Mouse (Mus musculus): ENCODE measurements at regions not wholly inside any gene's neighbourhood (a gene's known extent, or its start where the extent isn't known, plus 50 kb on each side); places are given as distances from the start of the nearest gene placed in this dataset.
"Not testable (repeated sequence)": the region's sequence is repeated elsewhere in the genome, so short reads cannot be mapped to it uniquely, and the experiment has no call there.

DNA sequence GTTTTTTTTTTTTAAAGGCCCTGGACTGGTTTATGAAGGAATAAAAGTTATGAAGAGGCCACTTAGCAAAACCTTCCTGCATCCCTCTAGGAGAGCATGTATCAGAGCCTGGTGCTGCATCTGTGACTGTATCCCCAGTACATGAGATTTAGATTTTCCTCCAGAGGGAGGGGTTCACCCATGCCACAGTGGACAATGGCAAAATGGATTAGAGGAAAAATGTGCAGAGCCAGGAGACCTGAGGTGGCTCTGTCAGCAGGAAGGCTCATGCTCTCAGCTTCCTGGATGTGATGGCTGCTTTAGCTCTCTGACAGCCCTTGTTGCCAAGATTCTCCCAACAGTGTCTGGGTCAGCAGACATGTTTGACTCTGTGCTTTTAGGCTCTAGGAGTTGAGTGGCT lies 298.2 kb downstream of the Eipr1 start:
- DNase-seq (ENCODE audit: low spot score) = no peak

DNA sequence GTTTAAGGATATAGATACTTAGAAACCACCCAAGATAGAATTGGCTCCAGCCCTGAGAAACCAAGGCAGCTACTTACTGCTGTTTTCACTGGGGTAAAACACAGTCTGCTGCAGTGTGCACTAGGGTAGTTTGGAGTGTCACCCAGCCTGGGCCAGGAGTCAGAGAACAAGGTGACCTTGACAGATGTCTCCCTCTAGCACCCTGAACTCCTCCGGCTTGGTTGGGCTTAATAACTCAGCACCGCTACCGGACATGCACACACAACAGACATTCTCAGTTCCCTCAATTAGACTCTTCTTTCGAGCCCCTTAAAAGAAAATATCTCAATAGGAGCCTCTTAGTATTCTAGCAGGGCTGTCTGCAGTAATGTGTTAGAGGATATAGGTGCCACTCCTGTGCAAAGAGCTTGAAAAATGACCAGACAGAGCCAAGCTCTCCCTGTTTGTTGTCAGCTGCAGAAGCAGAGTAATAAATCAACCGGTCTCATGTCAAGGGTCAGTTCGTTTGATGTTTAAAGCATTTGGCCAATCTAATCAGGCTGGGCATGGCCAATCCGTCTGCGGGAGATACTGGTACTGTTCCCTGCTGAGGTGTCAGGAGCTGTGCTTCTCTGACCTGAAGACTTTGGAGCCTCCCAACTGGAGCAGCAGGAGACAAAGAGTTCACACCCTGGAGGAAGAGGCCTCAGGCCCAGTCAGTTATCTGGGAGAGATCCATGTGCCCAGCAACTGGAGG lies 299.1 kb downstream of the Eipr1 start:
- DNase-seq (ENCODE audit: low spot score) = peak; percentile 85

DNA sequence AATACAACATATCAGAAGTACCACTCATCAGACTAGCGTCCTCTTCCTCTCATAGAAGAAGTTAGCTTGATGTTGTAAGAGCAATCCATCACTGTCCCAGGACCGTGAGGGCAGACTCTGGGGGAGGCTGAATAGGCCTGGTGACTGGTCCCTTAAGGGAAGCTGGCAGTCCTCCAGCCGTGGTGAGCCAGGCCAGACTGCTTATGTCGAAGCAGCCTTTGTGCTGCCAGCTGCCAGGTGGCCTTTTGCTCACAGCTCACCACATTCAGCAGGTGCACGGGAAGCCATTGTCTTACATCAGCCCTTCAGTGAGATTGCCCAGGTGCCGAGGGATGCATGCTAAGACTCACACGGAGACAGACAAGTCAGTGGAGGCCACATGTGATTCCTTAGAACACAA lies 302.8 kb downstream of the Eipr1 start:
- no peak for DNase-seq (ENCODE audit: low spot score)

DNA sequence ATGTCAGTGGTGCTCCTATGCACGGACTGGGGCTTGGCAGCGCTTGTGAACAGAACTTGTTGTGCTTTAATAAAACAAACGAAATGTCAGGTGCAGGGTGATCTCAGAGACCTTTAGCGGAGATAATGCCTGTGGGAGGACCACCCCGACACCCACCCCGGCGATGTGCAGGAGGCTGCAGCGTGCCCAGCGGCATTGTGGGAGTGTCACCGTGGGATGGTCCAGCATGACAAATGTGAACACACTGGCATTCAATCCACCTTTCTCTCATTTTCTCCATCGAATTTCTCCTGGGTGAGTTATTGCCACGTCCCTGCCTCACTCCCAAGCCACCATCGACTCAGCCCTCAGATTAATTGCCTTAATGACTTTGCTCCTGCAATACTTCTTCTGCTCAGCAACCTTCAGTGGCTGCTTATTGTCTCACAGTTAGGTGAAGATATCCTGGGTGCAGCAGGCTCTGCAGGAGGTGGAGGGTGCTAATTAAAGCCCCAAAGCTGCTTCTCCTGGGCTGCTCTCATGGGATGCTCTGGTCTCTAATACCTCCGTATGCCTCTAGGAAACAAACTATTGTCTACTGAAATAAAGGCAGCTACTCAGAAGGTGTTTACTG lies 310.5 kb downstream of the Eipr1 start:
- no peak for DNase-seq (ENCODE audit: low spot score)

DNA sequence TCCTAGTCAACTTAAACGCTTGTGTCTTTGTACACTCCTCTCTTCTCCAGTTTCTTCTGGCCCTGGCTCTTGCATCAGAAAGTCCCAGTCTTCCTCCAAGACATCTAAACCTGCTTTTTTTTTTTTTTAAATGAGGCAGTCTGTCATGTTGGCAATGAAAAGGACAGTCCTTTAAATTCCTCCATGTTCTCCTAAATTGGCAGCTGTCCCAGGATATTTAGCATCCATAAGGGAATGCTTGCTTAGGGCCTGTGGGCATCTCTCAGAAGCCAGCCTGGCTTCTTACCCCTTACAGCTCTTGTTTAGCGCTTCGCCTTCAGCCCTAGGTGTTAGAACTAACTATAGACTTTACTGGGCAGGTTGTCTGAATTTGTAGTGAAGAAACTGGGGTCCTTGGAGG lies 311.2 kb downstream of the Eipr1 start:
- DNase-seq (ENCODE audit: low spot score) = no peak

DNA sequence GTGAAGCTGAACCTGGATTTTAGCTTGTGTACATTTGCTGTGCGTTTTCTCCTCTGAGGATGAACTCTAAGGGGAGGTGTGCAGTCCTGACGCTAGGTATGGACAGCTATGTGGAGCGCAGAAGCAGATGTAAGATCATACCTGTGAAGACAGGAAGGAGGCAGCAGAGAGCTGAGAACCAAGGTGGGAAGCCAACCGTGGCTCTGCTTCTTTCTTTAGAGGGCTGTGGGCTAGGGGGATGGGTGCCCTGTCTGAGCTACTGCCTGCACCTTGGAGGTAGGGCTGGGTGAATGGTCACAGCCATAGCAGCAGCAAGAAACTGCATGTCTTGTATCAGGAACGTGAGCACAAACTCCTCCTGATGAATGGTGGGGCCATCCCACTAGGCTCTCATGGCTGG lies 316.6 kb downstream of the Eipr1 start:
- peak; percentile 62 for DNase-seq (ENCODE audit: low spot score)

DNA sequence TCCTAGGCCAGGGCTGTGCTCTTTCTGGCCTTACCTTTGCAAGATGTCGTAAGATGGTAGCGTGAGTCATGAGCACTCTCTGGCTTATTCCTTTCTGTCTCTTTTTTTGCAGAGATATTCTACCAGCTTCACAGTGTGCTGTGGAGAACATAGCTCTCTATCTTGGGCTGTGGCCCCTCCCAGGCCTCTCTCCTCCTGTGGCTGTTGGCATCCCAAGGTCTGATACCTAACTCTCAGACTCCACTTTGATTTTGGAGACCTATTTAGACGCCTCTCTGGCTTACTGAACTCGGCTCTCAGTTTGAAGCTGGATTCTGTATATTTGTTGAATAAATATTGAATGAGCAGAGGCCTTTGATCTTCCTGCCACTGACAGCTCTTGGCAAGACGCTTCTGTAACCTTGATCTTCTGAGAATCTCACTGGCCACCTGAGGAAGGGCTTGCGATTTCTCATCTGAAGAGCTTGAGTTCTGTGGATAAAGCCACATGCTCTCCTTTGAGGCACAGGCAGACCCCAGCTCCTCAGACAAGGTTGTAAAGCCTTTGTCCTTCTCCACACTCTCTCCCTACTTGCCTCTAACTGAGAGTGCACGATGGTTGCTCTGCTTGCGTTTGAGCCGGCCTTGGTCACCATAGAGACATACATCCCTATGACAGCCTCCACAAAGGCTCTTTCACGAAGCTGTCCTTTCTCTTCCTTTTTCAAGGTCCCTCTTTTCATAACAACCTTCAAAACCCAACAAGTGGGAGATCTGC lies 323.7 kb downstream of the Eipr1 start:
- no peak for DNase-seq (ENCODE audit: low spot score)

DNA sequence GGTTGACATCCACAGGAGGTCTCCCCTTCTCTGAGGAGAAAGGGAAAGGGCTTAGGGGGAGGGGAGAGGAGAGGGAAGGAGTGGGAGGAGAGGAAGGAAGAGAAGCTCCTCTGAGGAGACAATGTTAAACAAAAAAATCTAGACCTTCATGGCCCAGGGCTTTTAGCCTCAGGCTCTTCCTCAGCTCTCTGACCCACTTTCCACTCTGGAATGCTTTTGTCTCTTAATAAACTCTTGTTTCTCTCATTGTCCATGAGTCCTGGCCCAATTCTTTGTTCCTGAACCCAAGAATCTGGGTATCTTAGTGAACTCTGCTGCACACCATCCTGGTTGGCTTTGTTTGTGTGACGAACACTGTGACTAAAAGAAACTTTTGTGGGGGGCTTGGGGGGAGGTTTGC lies 325.0 kb downstream of the Eipr1 start:
- DNase-seq (ENCODE audit: low spot score) = no peak

DNA sequence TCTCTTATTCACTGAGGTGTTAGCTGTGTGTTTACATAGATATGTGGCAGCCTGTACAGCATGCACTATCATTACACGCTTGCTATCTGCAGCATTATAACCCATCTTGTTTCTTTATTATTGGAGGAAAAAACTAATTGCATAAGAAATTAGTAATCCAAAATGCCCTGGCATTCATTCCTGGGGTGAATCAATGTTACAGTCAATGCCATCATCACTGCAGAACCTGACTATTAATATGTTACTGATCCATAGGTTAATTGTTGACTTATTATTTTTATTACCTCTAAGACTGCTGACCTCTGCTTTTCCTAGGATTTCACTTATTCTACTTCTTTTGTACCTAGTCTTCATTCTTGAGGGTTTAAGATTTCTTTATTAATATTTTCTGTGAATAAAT lies 327.4 kb downstream of the Eipr1 start:
- no peak for DNase-seq (ENCODE audit: low spot score)

DNA sequence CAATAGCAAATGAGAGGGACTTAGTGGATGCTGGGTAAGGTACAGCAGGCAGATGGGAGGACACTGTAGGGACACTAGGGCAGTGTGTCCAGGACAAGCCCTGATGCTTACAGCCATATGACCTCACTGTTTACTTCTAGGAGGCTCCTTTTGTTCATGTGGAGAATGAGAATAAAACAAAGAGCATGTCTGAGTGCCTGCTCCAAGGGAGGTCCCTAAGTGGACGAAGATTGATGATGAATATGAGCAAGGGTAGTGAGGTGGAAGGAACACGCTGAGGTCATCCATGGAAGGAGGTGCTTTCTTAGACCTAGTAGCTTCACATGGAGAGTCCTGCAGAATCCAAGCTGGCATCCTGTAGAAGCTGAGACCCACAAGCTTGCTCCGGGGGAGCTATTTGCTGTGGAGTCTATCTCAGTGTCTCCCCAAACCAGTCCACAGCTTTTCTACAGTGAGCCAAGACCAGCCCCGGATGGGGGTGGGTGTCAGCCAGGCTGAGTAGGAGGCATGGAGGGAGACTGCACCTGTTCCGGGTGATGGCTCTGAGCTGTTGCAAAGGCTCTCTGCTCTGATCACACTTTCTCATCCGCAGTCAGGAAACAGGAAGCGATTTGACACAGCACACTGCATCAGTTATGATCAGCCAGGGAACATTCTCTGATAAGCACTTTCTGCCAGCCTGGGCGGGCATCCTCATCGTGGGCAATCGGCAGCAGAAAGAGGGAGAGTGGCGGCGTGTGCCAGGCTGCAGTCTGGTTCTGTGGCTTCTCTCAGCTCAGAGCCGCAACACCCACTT lies 332.0 kb downstream of the Eipr1 start:
- DNase-seq (ENCODE audit: low spot score) = peak; percentile 36

DNA sequence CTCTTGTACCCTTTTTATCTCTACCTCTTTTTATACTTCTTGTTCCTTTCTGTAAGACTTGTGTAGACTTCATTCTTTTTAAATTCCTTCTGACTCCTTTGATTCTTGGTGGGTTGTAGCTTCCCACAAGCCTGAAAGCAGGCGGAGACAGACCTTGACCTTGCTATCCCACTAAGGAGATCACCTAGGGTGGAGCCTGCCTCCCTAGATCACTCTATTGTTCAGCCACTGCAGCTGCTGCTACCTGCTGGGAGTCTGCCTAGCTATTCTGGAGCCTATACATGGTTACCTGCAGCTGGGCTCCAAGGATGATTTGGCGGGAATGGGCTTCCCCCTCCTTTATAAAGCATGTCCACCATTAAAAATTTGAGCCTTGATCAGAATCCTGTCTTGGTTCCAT lies 335.6 kb downstream of the Eipr1 start:
- not testable (repeated sequence) for DNase-seq (ENCODE audit: low spot score)

DNA sequence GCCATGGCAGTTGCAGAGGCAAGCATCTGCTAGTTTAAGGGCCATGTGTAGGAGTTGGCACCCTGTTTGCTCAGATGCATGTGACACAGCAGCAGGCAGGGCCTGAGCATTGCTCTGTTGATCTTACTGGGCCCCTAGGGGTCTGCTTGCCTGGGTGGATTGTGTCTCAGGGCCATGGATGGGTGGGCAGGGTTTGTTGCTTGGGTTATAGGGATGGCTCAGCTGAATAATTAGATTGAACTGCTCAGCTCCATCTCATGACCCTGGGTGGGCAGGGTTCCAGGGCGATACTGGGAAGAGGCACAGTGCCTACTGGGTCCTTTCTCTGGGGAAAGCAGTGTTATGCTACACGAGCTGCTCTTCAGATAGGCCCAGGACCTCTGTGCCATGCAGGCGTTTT lies 338.0 kb downstream of the Eipr1 start:
- DNase-seq (ENCODE audit: low spot score) = no peak

DNA sequence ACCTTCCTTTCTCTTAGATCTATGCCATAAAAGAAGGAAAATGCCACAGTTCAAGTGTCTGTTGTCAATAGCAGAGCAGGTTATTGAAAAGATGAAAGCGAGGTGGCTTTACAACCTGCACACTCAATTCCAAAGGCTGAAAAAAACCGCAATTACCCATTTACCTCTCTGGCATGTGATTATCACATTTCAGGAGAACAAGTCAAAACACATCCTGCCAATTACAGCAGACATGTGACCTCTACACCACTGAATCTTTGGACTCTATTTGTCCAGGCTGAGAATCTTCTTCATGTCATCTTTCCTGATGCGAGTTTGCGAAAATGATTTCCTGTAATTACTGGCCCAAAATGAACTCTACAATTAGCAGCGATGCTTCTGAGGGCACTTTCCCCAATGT lies 338.8 kb downstream of the Eipr1 start:
- DNase-seq (ENCODE audit: low spot score) = no peak

DNA sequence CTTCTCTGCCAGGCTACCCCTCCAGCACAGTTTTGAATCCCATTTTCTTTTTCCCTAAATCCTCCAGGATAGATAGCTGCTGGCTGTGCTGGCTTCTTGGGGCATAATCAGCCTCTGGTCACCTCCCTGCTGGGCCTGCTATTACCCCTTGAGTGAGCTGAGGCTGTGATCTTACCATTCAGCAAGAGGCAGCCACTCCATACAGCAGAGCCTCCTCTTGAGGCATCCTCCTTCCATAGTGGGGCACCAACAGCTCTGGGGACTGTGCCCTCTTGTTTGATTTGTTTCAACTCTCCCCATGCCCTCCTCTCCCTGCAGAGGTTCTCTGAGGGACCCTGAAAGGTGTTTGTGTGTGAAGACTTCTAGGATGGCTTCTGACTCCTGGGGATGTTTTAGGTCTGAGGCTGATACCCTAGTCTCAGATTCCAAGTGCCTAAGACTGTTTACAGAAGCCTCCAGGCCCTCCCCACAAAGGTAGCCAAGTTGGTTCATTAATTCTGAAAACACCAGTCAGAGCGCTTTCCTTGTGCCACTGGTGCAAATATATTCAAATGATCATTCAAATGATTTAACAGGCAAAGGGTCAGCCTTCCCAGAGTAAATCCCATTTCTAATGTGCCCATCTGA lies 343.9 kb downstream of the Eipr1 start:
- no peak for DNase-seq (ENCODE audit: low spot score)

DNA sequence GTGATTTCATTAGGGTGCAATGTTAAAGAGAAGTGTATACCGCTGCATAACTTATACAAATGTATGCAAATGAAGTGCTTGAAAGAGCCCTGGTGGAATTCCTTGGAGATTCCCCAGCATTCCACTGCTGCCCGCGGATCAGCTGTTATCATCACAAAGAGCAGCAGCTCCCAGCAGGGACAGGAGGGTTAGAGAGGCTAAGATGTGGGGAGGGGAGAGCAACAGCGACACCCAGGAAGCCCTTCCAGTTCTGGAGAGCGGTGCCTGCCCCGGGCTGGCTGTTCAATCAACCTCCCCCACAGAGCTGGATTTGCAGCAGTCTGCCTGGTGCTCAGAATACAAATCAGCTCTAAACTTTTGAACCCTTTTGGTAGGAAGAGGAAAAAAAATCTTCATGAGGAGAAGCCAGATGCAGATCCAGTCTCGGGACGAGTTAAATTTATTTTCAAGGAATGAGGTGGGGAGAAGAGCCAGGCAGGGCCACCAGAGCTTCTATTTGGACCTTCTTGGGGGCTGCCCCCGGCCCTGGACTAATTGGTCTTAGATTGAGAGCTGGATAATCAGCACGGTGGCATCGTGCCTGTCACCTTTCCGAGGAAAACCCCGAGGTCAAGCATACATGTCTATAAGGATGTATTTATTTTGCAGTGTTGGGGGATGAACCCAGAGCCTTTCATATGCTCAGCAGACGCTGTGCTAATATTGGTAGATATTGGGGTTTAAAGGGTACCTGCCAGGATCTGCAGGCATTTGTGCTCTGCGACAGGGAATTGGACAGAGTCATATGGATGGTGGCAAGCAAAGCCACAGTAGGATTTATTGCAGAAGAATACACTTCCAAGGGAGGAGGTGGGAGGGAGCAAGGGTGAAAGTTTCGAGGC lies 344.7 kb downstream of the Eipr1 start:
- DNase-seq (ENCODE audit: low spot score) = peak; percentile 83

DNA sequence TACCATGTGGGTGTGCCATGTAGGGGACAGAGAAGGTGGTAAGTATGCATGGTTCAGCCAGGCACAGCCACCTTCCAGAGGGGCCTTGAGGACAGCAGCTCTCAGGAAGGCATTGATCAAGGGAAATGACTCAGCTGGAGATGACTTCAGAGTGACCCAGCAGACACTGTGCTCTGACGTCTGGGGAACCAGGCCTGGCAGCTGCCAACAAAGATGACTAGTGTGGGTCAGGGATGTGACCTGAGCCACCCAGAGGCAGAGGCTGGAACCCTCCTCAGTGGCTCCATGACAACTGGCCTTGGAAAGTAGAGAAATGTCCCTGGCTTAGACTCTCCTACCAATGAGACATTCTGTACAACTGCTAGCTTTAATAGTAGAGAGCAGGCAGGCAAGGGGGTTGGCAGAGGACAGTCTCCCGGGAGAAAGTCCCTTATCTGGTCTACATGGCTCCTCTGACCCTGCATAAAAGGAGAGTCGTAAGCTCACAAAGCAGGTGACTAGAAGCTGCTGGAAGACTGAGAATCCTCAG lies 348.5 kb downstream of the Eipr1 start:
- no peak for DNase-seq (ENCODE audit: low spot score)

DNA sequence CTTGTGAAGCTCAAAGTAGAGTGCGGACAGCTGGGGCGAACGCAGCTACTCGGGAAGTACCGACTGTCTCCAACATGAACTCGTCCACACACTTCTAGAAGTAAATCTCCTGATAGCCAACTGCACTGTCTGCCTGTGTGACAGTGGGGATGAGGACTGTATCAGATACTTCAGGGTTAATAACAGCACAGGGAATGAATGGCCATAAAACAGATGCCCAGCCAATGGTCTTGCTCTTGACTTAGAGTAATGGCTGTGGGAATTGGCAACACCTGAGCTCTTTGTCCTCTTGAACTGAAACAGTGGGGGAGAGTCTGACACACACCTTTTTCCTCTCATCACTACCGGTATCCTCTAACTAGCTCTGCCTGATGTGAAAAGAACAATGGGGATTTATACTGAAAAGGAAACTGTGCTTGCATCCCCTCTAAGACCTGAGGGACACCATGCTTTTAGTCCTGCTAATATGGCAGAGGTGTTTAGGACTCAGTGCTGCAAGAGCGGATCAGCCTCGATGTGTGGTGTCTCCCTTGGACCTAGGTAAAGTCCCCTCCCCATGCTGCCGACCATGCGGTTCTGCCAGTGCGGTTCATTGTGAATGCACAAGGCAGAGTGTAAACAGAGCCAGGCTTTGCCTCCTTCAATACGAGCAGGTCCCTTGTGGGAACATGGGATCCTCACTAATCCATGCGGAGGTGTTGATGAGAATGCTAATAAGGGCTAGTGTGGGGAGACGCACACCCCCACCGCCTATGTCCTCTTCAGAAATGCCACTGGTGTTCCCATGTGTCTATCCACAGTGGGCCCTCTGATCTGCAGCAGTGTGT lies 355.5 kb downstream of the Eipr1 start:
- no peak for DNase-seq (ENCODE audit: low spot score)

DNA sequence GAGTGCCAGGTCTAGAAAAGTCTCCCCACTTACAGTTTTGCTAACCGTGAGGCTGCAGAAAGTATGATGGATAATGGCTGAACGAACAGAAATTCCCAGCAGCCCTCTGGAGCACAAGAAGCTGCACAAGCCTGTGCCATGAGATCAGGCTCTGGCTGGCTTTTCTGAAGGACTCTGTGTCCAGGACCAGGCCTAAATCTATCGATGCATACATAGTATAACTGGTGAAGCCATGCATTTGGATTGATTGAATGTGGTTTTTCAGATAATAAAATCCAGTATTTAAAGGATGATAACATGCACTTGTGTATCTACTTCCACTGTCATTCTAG lies 356.1 kb downstream of the Eipr1 start:
- no peak for DNase-seq (ENCODE audit: low spot score)

DNA sequence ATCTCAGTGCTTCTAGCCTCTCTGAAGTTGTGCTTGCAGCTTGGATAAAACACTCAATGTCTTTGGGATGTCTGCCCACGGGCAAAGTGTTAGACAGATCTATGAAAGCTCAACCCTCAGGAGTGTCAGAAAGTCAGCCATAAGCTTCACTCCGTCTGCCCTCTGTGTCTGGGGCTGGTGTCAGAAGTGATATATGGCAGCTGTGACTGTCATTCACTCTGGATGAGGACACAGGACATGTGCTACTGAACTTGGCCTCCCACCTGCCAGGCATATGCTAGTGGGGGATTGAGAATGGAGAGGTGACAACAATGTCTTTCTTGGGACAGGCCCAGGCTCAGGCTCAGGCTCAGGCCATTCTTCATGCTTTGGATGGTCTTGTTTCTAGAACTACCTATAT lies 366.7 kb downstream of the Eipr1 start:
- no peak for DNase-seq (ENCODE audit: low spot score)

DNA sequence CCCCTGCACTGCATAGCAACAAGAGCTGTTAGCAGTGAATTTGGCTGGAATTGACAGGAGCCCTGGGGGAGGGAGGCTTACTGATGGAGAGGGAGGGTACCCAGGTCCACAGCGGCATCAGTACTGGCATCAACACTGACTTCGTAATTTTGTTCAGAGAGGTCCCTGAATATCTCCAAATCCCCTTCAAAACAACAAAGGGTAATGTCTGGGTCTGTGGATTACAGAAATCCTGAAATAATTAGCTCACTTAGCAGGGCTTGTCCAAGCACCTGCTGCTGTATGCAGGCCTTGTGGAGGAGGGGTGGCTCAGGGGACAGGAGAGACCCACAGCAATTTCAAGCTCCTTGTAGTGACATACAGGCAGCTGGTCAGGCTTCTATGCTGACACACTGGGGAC lies 369.6 kb downstream of the Eipr1 start:
- DNase-seq (ENCODE audit: low spot score) = no peak

Data from embryo, embryonic 10 days (tissue).